16 mouse cellular contexts compared by ENCODE assay signal in the genomic region with DNA sequence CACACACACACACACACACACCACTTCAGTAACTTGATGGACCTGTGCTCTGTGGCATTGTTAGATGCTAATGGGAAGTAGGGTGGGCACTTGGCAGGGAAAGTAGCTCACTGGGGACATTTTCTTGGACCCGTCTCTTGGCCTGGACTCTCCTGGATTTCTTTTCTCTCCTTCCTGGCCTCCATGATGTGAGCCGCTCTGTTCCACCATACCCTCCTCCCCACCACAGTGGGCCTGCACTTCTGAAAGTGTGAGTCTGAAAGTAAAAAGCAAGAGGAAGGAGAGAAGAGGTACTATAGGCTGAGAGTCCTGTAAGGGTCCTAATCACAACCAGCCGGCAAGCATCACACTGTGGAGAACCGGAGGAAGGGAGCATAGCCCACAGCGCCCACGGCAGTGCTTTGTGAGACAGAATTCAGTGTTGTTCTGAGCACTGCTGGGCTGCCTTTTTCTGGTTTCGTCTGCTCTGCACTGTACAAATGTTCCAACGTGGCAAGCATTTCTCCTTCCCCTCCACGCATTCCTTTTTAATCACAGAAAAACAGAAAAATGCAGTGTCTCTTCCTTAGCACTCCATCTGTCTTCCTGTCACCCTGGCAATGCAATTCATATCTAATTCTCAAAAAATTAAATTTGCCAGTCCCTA. TPM values are rescaled to one million over a fixed set of nuclear protein-coding genes. Genes with fewer than 3 reads are reported as not detected.
DNase-seq lines count a peak whose midpoint lies in the region; ATAC-seq and TF ChIP-seq lines count a peak whose summit lies in the region.
"Had no signal": no experiment of that assay in that cellular context is flagged by ENCODE, and none has a peak within 500 bp of the region (broad histone marks: within the 10 kb centered on the region; RNA-seq: fewer than 3 reads in every experiment).

No protein-coding gene starts in this region.

- peaks cover 12% of the 10 kb centered on the region; the same call in 1 of the 2 replicates for H3K4me1 ChIP-seq in embryonic facial prominence, embryonic 15.5 days
- H3K4me1 ChIP-seq: kidney, embryonic 15.5 days had no signal

- ATAC-seq in embryonic facial prominence, embryonic 15.5 days (ENCODE audit: insufficient number of reproducible peaks, low FRiP score, low TSS enrichment, low read depth): no peak; the same call in 1 of the 2 replicates
- ATAC-seq: CD4-positive, CD25-positive, alpha-beta regulatory T cell, adult 4 months had no signal

- no peak overlapping the region for H3K4me2 ChIP-seq in embryonic facial prominence, embryonic 15.5 days (replicated peaks)
- H3K4me2 ChIP-seq: kidney, embryonic 15.5 days had no signal

- peak; percentile 10 to 40 for DNase-seq in left cerebral cortex, adult 18-20 months (ENCODE audit: low spot score in 2 of 2)
- no peak for DNase-seq in left cerebral cortex, postnatal 4 days
- peak; percentile 1 for DNase-seq in brain, embryonic 14.5 days (ENCODE audit: low read depth)
- peak; percentile 52 to 70 for DNase-seq in left cerebral cortex, postnatal 25 days (ENCODE audit: low spot score in 2 of 2)
- no peak for DNase-seq in testis, postnatal 10 days (ENCODE audit: low spot score)
- DNase-seq in gastrocnemius, postnatal 10 days: no peak
- DNase-seq in heart, postnatal 10 days: no peak
- DNase-seq: cerebellum, postnatal 14 days; gastrocnemius, postnatal 25 days; spleen, adult 18-20 months had no signal

- no peak for TF ChIP-seq POLR2A in brain, embryonic 14.5 days (IDR thresholded peaks at IDR 0.05; ENCODE audit: borderline replicate concordance, extremely low read depth, insufficient read depth, insufficient read length, poor library complexity, severe bottlenecking)

- no peak overlapping the region for H3K4me3 ChIP-seq in embryonic facial prominence, embryonic 15.5 days (replicated peaks)
- H3K4me3 ChIP-seq: kidney, embryonic 15.5 days; myocyte had no signal

- no peak for TF ChIP-seq CTCF in brain, embryonic 14.5 days (IDR thresholded peaks at IDR 0.05; ENCODE audit: borderline replicate concordance, extremely low read depth, insufficient read depth, insufficient read length)

- intact Hi-C loops in left cerebral cortex, postnatal 4 days (cut with DNase I): no loop called here
- intact Hi-C loops in left cerebral cortex, postnatal 25 days (cut with DNase I): no loop called here
- intact Hi-C loops in heart, postnatal 10 days (cut with DNase I): no loop called here

- 36% methylated on average over 9 of the region's 9 CpGs for WGBS in embryonic facial prominence, embryonic 15.5 days

- peak overlapping the region; percentile 86 for H3K27ac ChIP-seq in embryonic facial prominence, embryonic 15.5 days (replicated peaks)
- H3K27ac ChIP-seq: kidney, embryonic 15.5 days had no signal

- H3K9ac ChIP-seq in embryonic facial prominence, embryonic 15.5 days: no peak overlapping the region
- H3K9ac ChIP-seq: kidney, embryonic 15.5 days had no signal

- H3K9me3 ChIP-seq in embryonic facial prominence, embryonic 15.5 days (replicated peaks): 0 out of 2 replicates have a peak, but pooled peaks cover 6% of the 10 kb centered on the region

- no peaks in the 10 kb centered on the region for H3K36me3 ChIP-seq in embryonic facial prominence, embryonic 15.5 days
- H3K36me3 ChIP-seq: kidney, embryonic 15.5 days had no signal

- H3K27me3 ChIP-seq in embryonic facial prominence, embryonic 15.5 days: no peaks in the 10 kb centered on the region
- H3K27me3 ChIP-seq: kidney, embryonic 15.5 days had no signal

RNA-seq across cellular contexts. Expression of gene Cyp21a1, which starts 26.6 kb away (rescaled TPM):
- total RNA-seq in left cerebral cortex, adult 18-20 months (2021): not detected
- total RNA-seq in left cerebral cortex, postnatal 4 days (2021): not detected
- 0.04 TPM in 2 replicates for polyA plus RNA-seq in brain, embryonic 14.5 days (2012; rRNA removed)
- 0.12 TPM in 1 of 2 replicates, not detected in the other for polyA plus RNA-seq in embryonic facial prominence, embryonic 15.5 days (2015; fragmentation: Nextera tagmentation; extraction: Ambion mirVana)
- total RNA-seq in left cerebral cortex, postnatal 25 days (2021): not detected
- total RNA-seq in gastrocnemius, postnatal 10 days (2021): under 1 TPM; 0.31 to 0.36 TPM
- total RNA-seq in heart, postnatal 10 days (2021): not detected
- polyA plus RNA-seq: CD4-positive, CD25-positive, alpha-beta regulatory T cell, adult 4 months; heart, embryonic 14.5 days; limb, embryonic 11.5 days; myocyte had no signal

RNA-seq across cellular contexts. Expression of gene C4b, which starts 34.1 kb away (rescaled TPM):
- 10 to 100 TPM; 29.6 to 32.7 TPM for total RNA-seq in left cerebral cortex, adult 18-20 months (2021)
- total RNA-seq in left cerebral cortex, postnatal 4 days (2021): 1 to 10 TPM; 4.4 TPM
- 0.04 TPM in 2 replicates for polyA plus RNA-seq in brain, embryonic 14.5 days (2012; rRNA removed)
- 1.4 and 2.1 TPM in 2 replicates for polyA plus RNA-seq in embryonic facial prominence, embryonic 15.5 days (2015; fragmentation: Nextera tagmentation; extraction: Ambion mirVana)
- 10 to 100 TPM in 1 of 2 experiments, 1 to 10 TPM in 1; 7.6 to 10.3 TPM for total RNA-seq in left cerebral cortex, postnatal 25 days (2021)
- 1 to 10 TPM; 2.0 to 3.3 TPM for total RNA-seq in gastrocnemius, postnatal 10 days (2021)
- total RNA-seq in heart, postnatal 10 days (2021): 10 to 100 TPM; 15.8 to 19.5 TPM
- polyA plus RNA-seq: CD4-positive, CD25-positive, alpha-beta regulatory T cell, adult 4 months; limb, embryonic 11.5 days; myocyte had no signal

RNA-seq across cellular contexts. Expression of gene Stk19, which starts 58.9 kb away (rescaled TPM):
- total RNA-seq in left cerebral cortex, adult 18-20 months (2021): 10 to 100 TPM; 49.7 to 53.0 TPM
- total RNA-seq in left cerebral cortex, postnatal 4 days (2021): 10 to 100 TPM; 47.9 to 48.2 TPM
- 57.1 and 75.0 TPM in 2 replicates for polyA plus RNA-seq in brain, embryonic 14.5 days (2012; rRNA removed)
- 30.4 and 33.8 TPM in 2 replicates for polyA plus RNA-seq in embryonic facial prominence, embryonic 15.5 days (2015; fragmentation: Nextera tagmentation; extraction: Ambion mirVana)
- total RNA-seq in left cerebral cortex, postnatal 25 days (2021): 10 to 100 TPM; 52.2 to 57.6 TPM
- total RNA-seq in gastrocnemius, postnatal 10 days (2021): 1 to 10 TPM; 8.9 to 9.0 TPM
- total RNA-seq in heart, postnatal 10 days (2021): 10 to 100 TPM; 12.5 to 13.5 TPM

RNA-seq across cellular contexts. Expression of gene Dxo, which starts 59.0 kb away (rescaled TPM):
- total RNA-seq in left cerebral cortex, adult 18-20 months (2021): 10 to 100 TPM; 32.1 to 37.8 TPM
- total RNA-seq in left cerebral cortex, postnatal 4 days (2021): 10 to 100 TPM; 33.8 to 38.1 TPM
- 73.5 and 101 TPM in 2 replicates for polyA plus RNA-seq in brain, embryonic 14.5 days (2012; rRNA removed)
- polyA plus RNA-seq in embryonic facial prominence, embryonic 15.5 days (2015; fragmentation: Nextera tagmentation; extraction: Ambion mirVana): 66.2 and 70.7 TPM in 2 replicates
- total RNA-seq in left cerebral cortex, postnatal 25 days (2021): 10 to 100 TPM; 35.9 to 37.1 TPM
- total RNA-seq in gastrocnemius, postnatal 10 days (2021): 10 to 100 TPM; 12.3 to 15.3 TPM
- total RNA-seq in heart, postnatal 10 days (2021): 10 to 100 TPM; 16.9 to 20.5 TPM

Comparison
In these comparisons a context has a peak if more than half of its experiments do, and no peak if none do; other contexts are left out.
1. DNase-seq: peak in left cerebral cortex, adult 18-20 months (2 of 2), brain, embryonic 14.5 days (single experiment) and left cerebral cortex, postnatal 25 days (2 of 2); none in left cerebral cortex, postnatal 4 days (single experiment), testis, postnatal 10 days (single experiment), gastrocnemius, postnatal 10 days (single experiment) and heart, postnatal 10 days (0 of 2).